Mouse (Mus musculus) forebrain, postnatal 0 days (tissue): ENCODE measurements around the gene Osbpl6. TPM values are rescaled to one million over a fixed set of nuclear protein-coding genes. Genes with fewer than 3 reads are reported as not detected.

Experiments
- ATAC-seq: fragments of 200-750 bp; cut with Nextera tagmentation; 2 replicates; pipeline ENCODE4 v1.8.0; 2017; ENCODE audit warnings: mild to moderate bottlenecking, moderate library complexity
- DNase-seq: peaks from one replicate; pipeline ENCODE4 v3.0.0-alpha.2; 2015
- H3K27ac ChIP-seq: fragments of 300-500 bp; sonication (generic); 2 replicates; pipeline ENCODE4 v1.5.1; 2014; ENCODE audit warnings: low read depth, mild to moderate bottlenecking, antibody characterized with exemption, low read length, moderate library complexity, mixed read lengths
- H3K27me3 ChIP-seq: fragments of 300-500 bp; sonication (generic); 2 replicates; pipeline ENCODE4 v1.6.1; 2014; ENCODE audit warnings: mild to moderate bottlenecking, low read length, mixed read lengths; ENCODE audit not compliant: insufficient read depth
- H3K36me3 ChIP-seq: fragments of 300-500 bp; sonication (generic); 2 replicates; pipeline ENCODE4 v1.6.1; 2014; ENCODE audit warnings: mild to moderate bottlenecking, moderate library complexity; ENCODE audit not compliant: insufficient read depth
- H3K4me1 ChIP-seq: fragments of 300-500 bp; sonication (generic); 2 replicates; pipeline ENCODE4 v1.6.1; 2014; ENCODE audit warnings: antibody characterized with exemption; ENCODE audit not compliant: insufficient read depth
- H3K4me2 ChIP-seq: fragments of 300-500 bp; sonication (generic); 2 replicates; pipeline ENCODE4 v1.6.1; 2014; ENCODE audit warnings: low read depth, mild to moderate bottlenecking, moderate library complexity
- H3K4me3 ChIP-seq: fragments of 300-500 bp; sonication (generic); 2 replicates; pipeline ENCODE4 v1.5.1; 2014; ENCODE audit warnings: low read depth, low read length, mixed read lengths
- H3K9ac ChIP-seq: fragments of 300-500 bp; sonication (generic); 2 replicates; pipeline ENCODE4 v1.6.1; 2014; ENCODE audit warnings: mild to moderate bottlenecking
- H3K9me3 ChIP-seq: fragments of 300-500 bp; sonication (generic); 2 replicates; pipeline ENCODE4 v1.6.1; 2016; ENCODE audit warnings: low read length
- CTCF ChIP-seq: sonication (generic); IDR thresholded peaks from 2 replicates; pipeline ENCODE4 v1.5.1; 2016; ENCODE audit warnings: antibody characterized with exemption, control low read depth, low read depth
- WGBS: fragments of 180-500 bp; shearing (Covaris S2); extraction: QIAGEN DNeasy Blood & Tissue Kit; methylation state at CpG from one replicate; pipeline ENCODE4 v1.1.7; 2014; 5-methylcytosine and 5-hydroxymethylcytosine counted together
- polyA plus RNA-seq: library from polyadenylated mRNA; unstranded; fragments of >200 nt; fragmentation: Nextera tagmentation; extraction: Ambion mirVana; gene quantifications from 2 replicates; pipeline ENCODE4 v1.2.1, GENCODE M21; 2015
- total RNA-seq: library from RNA; depleted of rRNA; stranded (reverse); fragments of >200 nt; gene quantifications from 2 replicates; pipeline ENCODE4 v1.2.3, GENCODE M21; 2014

Osbpl6 gene
- total and polyA plus RNA-seq, 2 experiments from 2014 or later: 17.1 to 19.5 TPM

- H3K9me3 ChIP-seq: no peaks in the 10 kb centered on the region
- WGBS: 92% methylated on average over 13 of the region's 13 CpGs
- H3K4me3 ChIP-seq: no peak overlapping the region
- H3K4me2 ChIP-seq: no peak overlapping the region
- ATAC-seq (no peak), DNase-seq (no peak)
- H3K36me3 ChIP-seq: peaks cover 39% of the 10 kb centered on the region
- no peaks in the 10 kb centered on the region for H3K27me3 ChIP-seq
- H3K27ac ChIP-seq: no peak overlapping the region
- TF ChIP-seq CTCF: peak; percentile 28
- no peak overlapping the region for H3K9ac ChIP-seq
- no peaks in the 10 kb centered on the region for H3K4me1 ChIP-seq
Measured at GRCm38 (mm10) chr2:76585090-76585489, 178.8 kb downstream of the Osbpl6 start.

DNA sequence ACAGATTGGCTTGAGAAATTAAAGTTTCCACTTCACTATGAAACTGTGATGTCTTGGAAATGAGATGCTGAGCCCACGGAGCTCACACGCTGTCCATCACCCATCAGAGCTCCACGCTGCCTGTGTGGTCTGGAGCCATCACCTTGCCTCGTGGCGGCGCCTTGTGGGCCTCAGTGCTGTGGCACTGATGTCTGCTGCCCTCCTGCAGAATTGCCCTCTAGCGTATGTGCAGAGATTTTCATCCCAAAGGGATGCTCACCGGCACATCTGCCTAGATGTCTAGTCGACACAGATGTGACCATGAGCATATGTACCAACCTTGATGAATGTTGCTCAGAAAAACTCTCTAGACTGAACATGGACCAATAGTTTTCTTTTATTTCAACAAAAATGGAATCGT, 180.6 kb downstream of the Osbpl6 start:
- no peak overlapping the region for H3K4me3 ChIP-seq
- no peaks in the 10 kb centered on the region for H3K27me3 ChIP-seq
- H3K9ac ChIP-seq: no peak overlapping the region
- ATAC-seq: no peak
- H3K4me2 ChIP-seq: no peak overlapping the region
- DNase-seq: no peak
- no peaks in the 10 kb centered on the region for H3K9me3 ChIP-seq
- peak; percentile 25; the same call in 1 of the 2 replicates for TF ChIP-seq CTCF
- H3K36me3 ChIP-seq: peaks cover 50% of the 10 kb centered on the region
- no peaks in the 10 kb centered on the region for H3K4me1 ChIP-seq
- 83% methylated on average over 10 of the region's 10 CpGs for WGBS
- H3K27ac ChIP-seq: no peak overlapping the region

DNA sequence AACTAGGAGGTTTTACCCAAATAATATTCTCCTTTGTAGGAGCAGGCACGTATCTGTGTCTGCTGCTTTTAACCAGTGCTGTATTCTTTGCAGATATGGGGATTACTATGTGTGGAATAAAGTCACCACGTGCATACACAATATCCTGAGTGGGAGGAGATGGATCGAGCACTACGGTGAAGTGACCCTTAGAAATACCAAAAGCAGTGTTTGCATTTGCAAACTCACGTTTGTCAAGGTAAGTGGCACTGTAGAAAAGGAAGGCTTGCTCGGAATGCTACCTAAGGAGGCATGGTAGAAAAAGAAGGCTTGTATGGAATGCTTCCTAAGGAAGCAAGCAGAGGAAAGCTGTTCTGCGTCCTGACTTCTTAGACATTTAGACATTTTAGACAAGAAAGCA, 183.9 kb downstream of the Osbpl6 start:
- no peaks in the 10 kb centered on the region for H3K9me3 ChIP-seq

DNA sequence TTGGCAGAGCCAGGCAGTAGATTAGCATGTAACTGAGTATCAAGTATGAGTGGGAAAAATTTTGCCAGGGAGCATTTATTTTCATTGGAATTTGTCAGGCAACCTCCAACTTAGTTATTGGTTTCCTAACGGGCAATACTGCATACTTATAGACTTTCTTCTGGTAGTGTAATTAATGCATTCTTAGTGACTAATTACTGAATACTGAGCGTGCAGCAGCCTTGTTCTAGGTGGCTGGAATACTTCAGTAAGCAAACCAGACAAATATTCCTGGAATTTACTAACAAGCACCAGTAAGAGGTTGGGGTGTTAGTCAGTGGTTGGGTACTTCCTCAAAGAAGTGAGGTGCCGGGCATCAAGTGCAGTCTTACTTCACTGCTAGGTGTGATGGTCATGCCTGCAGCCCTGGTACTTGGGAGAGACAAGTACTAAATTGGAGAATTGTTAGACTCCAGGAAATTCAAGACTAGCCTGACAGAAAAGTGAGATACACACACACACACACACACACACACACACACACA, 186.2 kb downstream of the Osbpl6 start:
- WGBS: 39% methylated on average over 3 of the region's 3 CpGs
- Histone ChIP-seq H3K36me3 (peaks cover 54% of the 10 kb centered on the region), H3K4me3 (no peak overlapping the region), H3K9ac (no peak overlapping the region), H3K27me3 (no peaks in the 10 kb centered on the region), H3K27ac (no peak overlapping the region), H3K9me3 (no peaks in the 10 kb centered on the region), H3K4me2 (no peak overlapping the region), H3K4me1 (no peaks in the 10 kb centered on the region)
- no peak for TF ChIP-seq CTCF
- no peak for DNase-seq
- no peak for ATAC-seq

More for the DNA sequence above, 183.9 kb downstream of the Osbpl6 start:
- WGBS: 89% methylated on average over 7 of the region's 7 CpGs
- H3K4me3 ChIP-seq: no peak overlapping the region
- no peak overlapping the region for H3K9ac ChIP-seq
- no peak overlapping the region for H3K27ac ChIP-seq
- no peaks in the 10 kb centered on the region for H3K27me3 ChIP-seq
- peaks cover 62% of the 10 kb centered on the region for H3K36me3 ChIP-seq
- TF ChIP-seq CTCF: no peak
- ATAC-seq: no peak
- H3K4me1 ChIP-seq: no peaks in the 10 kb centered on the region
- DNase-seq: no peak
- H3K4me2 ChIP-seq: no peak overlapping the region

DNA sequence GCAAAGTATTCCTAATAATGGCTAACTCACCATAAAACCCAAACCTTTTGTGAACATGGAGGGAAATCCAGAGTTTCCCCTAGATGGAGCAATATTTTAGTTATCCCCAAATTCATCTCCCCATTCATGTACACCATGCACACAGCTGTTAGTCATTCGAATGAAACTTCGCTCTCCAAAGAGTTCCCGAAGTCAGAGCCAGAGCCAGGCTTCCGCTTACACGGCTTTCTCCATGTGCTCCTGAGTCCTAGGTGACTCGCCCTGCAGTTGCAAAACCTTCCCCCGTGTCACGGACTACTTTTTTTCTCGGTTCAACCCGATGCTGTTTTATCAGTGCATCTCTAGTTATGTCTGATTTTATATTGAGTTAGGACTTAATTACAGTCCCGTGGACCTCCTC, 191.2 kb downstream of the Osbpl6 start:
- H3K36me3 ChIP-seq: peaks cover 26% of the 10 kb centered on the region
- H3K9me3 ChIP-seq: no peaks in the 10 kb centered on the region
- no peak overlapping the region for H3K4me3 ChIP-seq
- no peaks in the 10 kb centered on the region for H3K27me3 ChIP-seq
- H3K4me2 ChIP-seq: no peak overlapping the region
- no peak for TF ChIP-seq CTCF
- H3K27ac ChIP-seq: no peak overlapping the region
- H3K9ac ChIP-seq: no peak overlapping the region
- ATAC-seq: no peak
- H3K4me1 ChIP-seq: no peaks in the 10 kb centered on the region
- 87% methylated on average over 11 of the region's 11 CpGs for WGBS
- no peak for DNase-seq

DNA sequence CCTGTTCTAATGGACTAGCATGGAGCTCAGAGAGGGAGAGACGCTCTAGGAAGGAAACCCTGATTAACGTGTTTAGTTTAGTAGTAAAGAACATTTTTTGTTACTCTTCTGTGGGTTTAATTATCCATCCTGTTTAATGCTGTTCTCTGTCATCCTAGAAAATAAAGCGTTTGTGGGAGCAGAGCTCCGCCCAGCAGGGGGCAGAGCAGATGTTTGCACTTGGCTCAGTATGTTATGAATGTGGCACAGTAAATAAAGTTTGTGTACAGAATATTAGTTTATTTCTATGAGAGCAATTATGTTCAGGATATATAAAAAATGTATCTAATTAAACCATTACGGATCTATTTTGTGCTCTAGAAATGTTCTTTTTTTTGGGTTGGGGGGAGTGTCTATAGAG, 192.9 kb downstream of the Osbpl6 start:
- Histone ChIP-seq H3K27ac (no peak overlapping the region), H3K4me1 (no peaks in the 10 kb centered on the region), H3K9me3 (no peaks in the 10 kb centered on the region), H3K4me2 (no peak overlapping the region), H3K27me3 (no peaks in the 10 kb centered on the region), H3K4me3 (no peak overlapping the region), H3K36me3 (peaks cover 18% of the 10 kb centered on the region; the same call in 1 of the 2 replicates), H3K9ac (no peak overlapping the region)
- DNase-seq: no peak
- WGBS: 52% methylated on average over 5 of the region's 5 CpGs
- peak; percentile 37 for TF ChIP-seq CTCF
- ATAC-seq: no peak

- no peaks in the 10 kb centered on the region for H3K36me3 ChIP-seq
- H3K4me3 ChIP-seq: no peak overlapping the region
- DNase-seq (no peak), ATAC-seq (no peak)
- no peaks in the 10 kb centered on the region for H3K27me3 ChIP-seq
- H3K9ac ChIP-seq: no peak overlapping the region
- TF ChIP-seq CTCF: no peak
- whole genome bisulfite sequencing: 100% methylated on average over 1 of the region's 1 CpGs
- H3K4me2 ChIP-seq: no peak overlapping the region
- H3K4me1 ChIP-seq: no peaks in the 10 kb centered on the region
- H3K27ac ChIP-seq: no peak overlapping the region
- H3K9me3 ChIP-seq: no peaks in the 10 kb centered on the region
Measured at GRCm38 (mm10) chr2:76602256-76602655, 195.9 kb downstream of the Osbpl6 start.
